Mouse (Mus musculus): ENCODE measurements around the gene Cd300ld5.

GRCm38 (mm10) chr11:115001474-115002040 lies 36.0 kb downstream of the Cd300ld5 start, which contains the start of gene Cd300c2:
- TF ChIP-seq CTCF (IDR thresholded peaks at IDR 0.05; ENCODE audit: low read depth) = no peak
- no peak for TF ChIP-seq EP300 (IDR thresholded peaks at IDR 0.05; ENCODE audit: low read depth)

All from heart, postnatal 0 days (tissue).